Mouse (Mus musculus) midbrain, embryonic 10.5 days (tissue): ENCODE measurements around the gene Gprc5a. TPM values are rescaled to one million over a fixed set of nuclear protein-coding genes. Genes with fewer than 3 reads are reported as not detected.

Experiments used
- DNase-seq: peaks from one replicate; pipeline ENCODE4 v3.0.0-alpha.2; 2017; ENCODE audit warnings: low spot score
- H3K27ac ChIP-seq: fragments of 300-500 bp; sonication (generic); replicated peaks from 2 replicates; pipeline ENCODE4 v1.5.1; 2016; ENCODE audit warnings: mild to moderate bottlenecking
- H3K27me3 ChIP-seq: fragments of 300-500 bp; sonication (generic); 2 replicates; pipeline ENCODE4 v1.6.1; 2016; ENCODE audit warnings: low read depth, mild to moderate bottlenecking; ENCODE audit not compliant: poor library complexity, severe bottlenecking
- H3K36me3 ChIP-seq: fragments of 300-500 bp; sonication (generic); 2 replicates; pipeline ENCODE4 v1.6.1; 2016; ENCODE audit warnings: mild to moderate bottlenecking, moderate library complexity
- H3K4me1 ChIP-seq: fragments of 300-500 bp; sonication (generic); 2 replicates; pipeline ENCODE4 v1.6.1; 2016
- H3K4me3 ChIP-seq: fragments of 300-500 bp; sonication (generic); 2 replicates; pipeline ENCODE4 v1.5.1; 2016; ENCODE audit warnings: mild to moderate bottlenecking, moderate library complexity
- H3K9me3 ChIP-seq: fragments of 300-500 bp; sonication (generic); replicated peaks from 2 replicates; pipeline ENCODE4 v1.6.1; 2016; ENCODE audit warnings: mild to moderate bottlenecking
- WGBS: fragments of 180-500 bp; shearing (Covaris S2); methylation state at CpG from one replicate; pipeline ENCODE4 v1.1.7; 2016; 5-methylcytosine and 5-hydroxymethylcytosine counted together
- polyA plus RNA-seq: library from polyadenylated mRNA; unstranded; fragments of >200 nt; fragmentation: Nextera tagmentation; extraction: Ambion mirVana; gene quantifications from 2 replicates; pipeline ENCODE4 v1.2.1, GENCODE M21; 2016

The Gprc5a gene
- polyA plus RNA-seq, 1 experiment from 2014 or later: 3.5 TPM

DNA sequence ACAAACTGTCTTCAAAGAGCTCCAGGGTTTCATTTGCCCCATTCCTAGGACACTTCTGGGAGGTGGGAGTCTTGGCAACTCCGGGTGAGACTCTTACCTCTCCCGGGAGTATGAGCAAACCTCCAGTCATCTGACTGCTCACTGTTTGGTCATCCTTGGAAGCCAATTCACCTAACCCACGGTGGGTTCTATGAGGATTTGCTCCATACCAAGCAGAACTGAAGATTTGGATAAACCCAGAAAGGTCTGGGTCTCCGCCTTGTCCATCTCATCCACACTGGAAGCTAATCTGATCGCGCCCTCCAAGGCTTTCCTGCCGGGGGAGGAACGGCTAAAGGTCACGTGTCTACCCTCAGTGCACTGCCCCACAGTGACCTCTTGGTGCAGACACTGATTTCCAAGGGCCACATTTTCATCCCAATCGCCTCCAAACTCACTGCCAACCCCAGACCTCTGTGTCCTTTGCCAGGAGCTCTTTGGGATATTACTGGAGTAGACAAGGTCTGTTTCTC is 18.6 kb downstream of the Gprc5a start:
- Histone ChIP-seq H3K27me3 (peaks cover 5% of the 10 kb centered on the region; the same call in 1 of the 2 replicates), H3K27ac (no peak overlapping the region), H3K36me3 (peaks cover 12% of the 10 kb centered on the region), H3K4me3 (no peak overlapping the region), H3K9me3 (no peaks in the 10 kb centered on the region), H3K4me1 (peaks cover 19% of the 10 kb centered on the region)
- DNase-seq: no peak
- WGBS: 68% methylated on average over 10 of the region's 10 CpGs

DNA sequence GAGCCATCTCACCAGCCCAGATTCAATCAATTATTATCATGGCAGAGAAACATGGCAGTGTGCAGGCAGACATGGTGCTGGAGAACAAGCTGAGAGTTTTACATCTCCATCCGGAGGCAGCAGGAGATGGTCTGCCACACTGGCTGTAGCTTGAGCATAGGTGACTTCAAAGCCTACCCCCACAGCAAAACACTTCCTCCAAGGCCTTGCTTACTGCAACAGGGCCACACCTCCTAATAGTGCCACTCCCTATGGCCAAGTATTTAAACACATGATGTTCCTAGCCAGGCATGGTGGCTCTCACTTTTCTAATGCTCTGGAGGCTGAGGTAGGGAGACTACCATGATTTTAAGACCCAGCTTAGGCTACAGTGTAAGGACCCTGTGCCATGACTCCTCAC is 20.3 kb downstream of the Gprc5a start:
- no peak for DNase-seq
- Histone ChIP-seq H3K27me3 (peaks cover 20% of the 10 kb centered on the region; the same call in 1 of the 2 replicates), H3K4me1 (peaks cover 26% of the 10 kb centered on the region), H3K4me3 (no peak overlapping the region), H3K27ac (no peak overlapping the region), H3K36me3 (peaks cover 6% of the 10 kb centered on the region; the same call in 1 of the 2 replicates), H3K9me3 (no peaks in the 10 kb centered on the region)
- WGBS: 97% methylated on average over 1 of the region's 1 CpGs

GRCm38 (mm10) chr6:135087721-135088451 is 22.4 kb downstream of the Gprc5a start:
- Histone ChIP-seq H3K4me3 (no peak overlapping the region), H3K4me1 (peaks cover 20% of the 10 kb centered on the region), H3K36me3 (peaks cover 6% of the 10 kb centered on the region; the same call in 1 of the 2 replicates), H3K9me3 (no peaks in the 10 kb centered on the region), H3K27ac (0 out of 2 replicates have a peak overlapping the region, but pooled peaks have one; percentile 24), H3K27me3 (peaks cover 21% of the 10 kb centered on the region; the same call in 1 of the 2 replicates)
- DNase-seq: peak; percentile 87
- 39% methylated on average over 19 of the region's 19 CpGs for WGBS

GRCm38 (mm10) chr6:135089786-135090185 is 24.3 kb downstream of the Gprc5a start:
- no peak for DNase-seq
- Histone ChIP-seq H3K27ac (no peak overlapping the region; the same call in 1 of the 2 replicates), H3K9me3 (no peaks in the 10 kb centered on the region), H3K4me1 (peaks cover 15% of the 10 kb centered on the region), H3K27me3 (peaks cover 21% of the 10 kb centered on the region; the same call in 1 of the 2 replicates), H3K4me3 (no peak overlapping the region), H3K36me3 (no peaks in the 10 kb centered on the region)
- WGBS: 19% methylated on average over 8 of the region's 8 CpGs

DNA sequence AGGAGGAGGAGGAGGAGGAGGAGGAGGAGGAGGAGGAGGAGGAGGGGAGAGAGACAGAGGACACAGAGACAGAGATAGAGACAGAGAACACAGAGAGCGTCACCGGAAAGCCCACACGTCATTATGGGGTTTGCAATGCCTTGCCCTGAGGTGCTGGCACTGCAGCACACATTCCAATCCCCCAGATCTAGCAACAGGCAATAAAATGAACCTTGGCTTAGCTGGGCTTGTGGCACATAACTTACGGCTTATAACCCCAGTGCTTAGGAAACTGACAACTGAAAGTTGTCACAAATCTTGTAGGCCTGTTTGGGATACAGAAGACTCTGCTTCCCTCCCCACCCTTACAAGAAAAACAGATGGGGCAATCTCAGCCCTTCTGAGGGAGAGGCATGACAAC is 25.2 kb downstream of the Gprc5a start:
- no peaks in the 10 kb centered on the region for H3K36me3 ChIP-seq
- 75% methylated on average over 4 of the region's 4 CpGs for WGBS
- no peak overlapping the region for H3K4me3 ChIP-seq
- H3K9me3 ChIP-seq: no peaks in the 10 kb centered on the region
- no peak overlapping the region for H3K27ac ChIP-seq
- no peak for DNase-seq
- peaks cover 15% of the 10 kb centered on the region for H3K4me1 ChIP-seq
- peaks cover 21% of the 10 kb centered on the region; the same call in 1 of the 2 replicates for H3K27me3 ChIP-seq

GRCm38 (mm10) chr6:135092798-135093470 is 27.5 kb downstream of the Gprc5a start:
- H3K27me3 ChIP-seq: peaks cover 21% of the 10 kb centered on the region; the same call in 1 of the 2 replicates
- no peak overlapping the region for H3K27ac ChIP-seq
- no peak overlapping the region for H3K4me3 ChIP-seq
- H3K36me3 ChIP-seq: no peaks in the 10 kb centered on the region
- no peaks in the 10 kb centered on the region for H3K9me3 ChIP-seq
- H3K4me1 ChIP-seq: peaks cover 11% of the 10 kb centered on the region
- DNase-seq: no peak
- WGBS: 94% methylated on average over 12 of the region's 12 CpGs

GRCm38 (mm10) chr6:135100787-135101472 is 35.5 kb downstream of the Gprc5a start:
- Histone ChIP-seq H3K27me3 (peaks cover 32% of the 10 kb centered on the region), H3K9me3 (0 out of 2 replicates have a peak, but pooled peaks cover 3% of the 10 kb centered on the region), H3K36me3 (no peaks in the 10 kb centered on the region)

GRCm38 (mm10) chr6:135102736-135103303 is 37.4 kb downstream of the Gprc5a start:
- Histone ChIP-seq H3K36me3 (no peaks in the 10 kb centered on the region), H3K27ac (no peak overlapping the region), H3K4me3 (no peak overlapping the region), H3K27me3 (peaks cover 51% of the 10 kb centered on the region), H3K4me1 (peaks cover 11% of the 10 kb centered on the region), H3K9me3 (0 out of 2 replicates have a peak, but pooled peaks cover 3% of the 10 kb centered on the region)
- DNase-seq: no peak
- WGBS: 84% methylated on average over 5 of the region's 5 CpGs

More at GRCm38 (mm10) chr6:135100787-135101472, 35.5 kb downstream of the Gprc5a start:
- Histone ChIP-seq H3K27ac (no peak overlapping the region), H3K4me3 (no peak overlapping the region), H3K4me1 (peaks cover 11% of the 10 kb centered on the region)
- 82% methylated on average over 15 of the region's 15 CpGs for WGBS
- DNase-seq: no peak

DNA sequence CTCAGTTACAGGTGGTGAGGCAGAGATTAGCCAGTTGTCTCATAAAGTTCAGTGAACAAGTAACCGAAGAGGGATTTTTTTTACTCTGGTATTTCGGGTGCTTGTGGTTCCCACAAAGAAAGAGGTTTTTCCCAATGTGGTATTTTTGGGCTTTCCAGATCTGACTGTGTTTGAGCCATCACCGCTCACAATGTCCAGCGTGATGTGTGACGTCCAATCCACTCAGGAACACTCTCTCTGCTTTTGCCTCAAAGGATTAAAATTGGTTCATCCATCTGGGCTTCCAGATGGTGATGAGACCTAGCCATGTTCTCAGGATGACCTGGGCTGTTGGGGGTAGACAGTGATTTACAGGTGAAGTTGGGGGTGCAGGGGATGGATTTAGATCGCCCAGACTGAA is 41.6 kb downstream of the Gprc5a start:
- Histone ChIP-seq H3K27ac (no peak overlapping the region), H3K36me3 (no peaks in the 10 kb centered on the region), H3K4me1 (peaks cover 10% of the 10 kb centered on the region), H3K4me3 (no peak overlapping the region), H3K27me3 (peaks cover 91% of the 10 kb centered on the region), H3K9me3 (0 out of 2 replicates have a peak, but pooled peaks cover 3% of the 10 kb centered on the region)
- no peak for DNase-seq
- WGBS: 93% methylated on average over 6 of the region's 6 CpGs

DNA sequence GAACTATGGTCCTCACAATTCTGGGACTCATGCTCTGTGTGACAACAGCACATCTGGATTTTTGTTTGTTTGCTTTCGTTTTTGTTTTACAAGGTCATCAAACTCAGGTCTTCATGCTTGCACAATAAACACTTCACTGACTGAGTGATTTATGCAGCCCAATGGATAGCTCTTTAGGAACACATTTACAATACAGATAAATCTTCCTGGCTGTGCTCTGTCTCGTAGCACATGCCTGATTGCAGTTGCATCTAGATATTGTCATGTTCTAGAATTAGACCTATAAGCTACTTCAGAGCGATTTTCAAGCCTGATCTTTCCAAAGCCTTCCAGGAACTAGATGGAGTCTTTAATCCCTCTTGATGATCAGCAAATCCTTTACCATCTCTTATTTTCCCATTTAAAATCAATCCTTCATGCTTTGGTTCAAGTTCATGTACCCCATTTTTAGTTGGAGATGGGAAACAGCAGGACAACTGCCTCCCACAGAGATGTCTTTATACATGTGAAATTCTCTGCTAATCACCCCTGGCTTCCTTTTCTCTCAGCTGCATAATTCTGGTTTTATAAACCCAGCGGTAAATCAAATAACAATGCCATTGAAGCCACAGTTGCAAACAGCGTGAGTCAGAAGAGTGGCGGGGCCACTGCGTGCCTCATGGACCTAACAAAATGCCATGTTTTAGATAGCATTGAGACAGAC is 47.1 kb downstream of the Gprc5a start:
- WGBS: 18% methylated on average over 7 of the region's 7 CpGs
- Histone ChIP-seq H3K27ac (no peak overlapping the region), H3K9me3 (no peaks in the 10 kb centered on the region), H3K27me3 (peaks cover 83% of the 10 kb centered on the region), H3K36me3 (no peaks in the 10 kb centered on the region), H3K4me3 (no peak overlapping the region), H3K4me1 (peaks cover 16% of the 10 kb centered on the region)
- peak; percentile 44 for DNase-seq

GRCm38 (mm10) chr6:135113114-135113436 is 47.6 kb downstream of the Gprc5a start:
- WGBS: 26% methylated on average over 6 of the region's 6 CpGs
- Histone ChIP-seq H3K27me3 (peaks cover 79% of the 10 kb centered on the region), H3K36me3 (no peaks in the 10 kb centered on the region), H3K9me3 (no peaks in the 10 kb centered on the region), H3K4me3 (no peak overlapping the region), H3K27ac (no peak overlapping the region), H3K4me1 (peaks cover 16% of the 10 kb centered on the region)
- DNase-seq: no peak

DNA sequence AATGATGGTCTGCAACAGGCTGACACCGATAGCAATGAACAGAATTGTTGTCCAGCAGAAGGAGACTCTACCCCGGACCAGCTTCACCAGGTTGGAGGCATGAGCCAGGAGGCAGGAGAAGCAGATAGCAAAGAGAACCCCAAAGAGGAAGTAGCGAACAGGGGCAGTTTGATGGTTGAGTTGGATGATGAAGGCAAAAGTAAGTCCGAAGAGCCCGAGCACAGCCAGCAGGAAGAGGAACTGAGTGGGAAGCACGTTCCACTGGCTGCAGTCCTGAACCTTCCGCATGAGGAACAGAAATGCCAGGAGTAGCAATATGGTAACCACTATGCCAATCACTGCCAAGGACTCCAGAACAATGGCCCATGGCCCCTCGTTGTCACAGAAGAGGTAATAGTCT is 51.0 kb downstream of the Gprc5a start:
- H3K27ac ChIP-seq: no peak overlapping the region
- no peaks in the 10 kb centered on the region for H3K9me3 ChIP-seq
- no peak for DNase-seq
- H3K4me3 ChIP-seq: no peak overlapping the region
- H3K4me1 ChIP-seq: peaks cover 16% of the 10 kb centered on the region
- no peaks in the 10 kb centered on the region for H3K36me3 ChIP-seq
- H3K27me3 ChIP-seq: peaks cover 56% of the 10 kb centered on the region
- WGBS: 96% methylated on average over 8 of the region's 8 CpGs
